Mouse (Mus musculus) large intestine, adult 2 months (tissue): ENCODE measurements around the gene Srm. TPM values are rescaled to one million over a fixed set of nuclear protein-coding genes. Genes with fewer than 3 reads are reported as not detected.

Experiments used
- DNase-seq: peaks from one replicate; pipeline ENCODE4 v3.0.0-alpha.2; 2012; ENCODE audit warnings: low read depth, low spot score
- WGBS: fragments of 180-500 bp; shearing (Covaris S2); methylation state at CpG from one replicate; pipeline ENCODE4 v1.1.7; 2018; 5-methylcytosine and 5-hydroxymethylcytosine counted together
- polyA plus RNA-seq: library from polyadenylated mRNA; depleted of rRNA; stranded (reverse); fragments of >200 nt; gene quantifications from 2 replicates; pipeline ENCODE4 v1.2.3, GENCODE M21; 2012; rRNA removed

Srm gene
- polyA plus RNA-seq: 49.5 and 69.9 TPM in 2 replicates

DNA sequence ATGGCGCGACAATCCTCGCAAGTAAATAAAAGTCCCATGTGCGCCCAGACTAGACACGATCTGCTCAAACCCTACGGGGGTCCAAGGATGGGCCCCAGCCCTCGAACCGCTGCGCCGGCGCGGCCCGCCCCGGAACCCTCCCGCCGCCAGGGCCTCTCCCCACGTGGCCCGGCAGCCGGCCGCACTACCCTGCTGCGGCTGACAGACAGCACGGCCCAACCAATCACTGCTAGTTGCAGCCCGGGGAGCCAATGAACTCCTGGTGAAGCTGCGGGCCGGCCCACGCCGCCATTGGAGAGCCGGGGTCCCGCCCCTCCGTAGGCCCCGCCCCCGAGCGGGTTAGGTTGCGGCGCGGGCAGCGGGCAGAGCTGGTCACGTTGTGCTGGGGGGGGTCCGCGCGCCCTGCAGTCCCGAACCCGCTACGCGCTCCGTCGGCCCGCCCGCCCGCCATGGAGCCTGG is at the start of gene Srm:
Gene Srm (plus strand): TSS at position 333 of the 460 bp plus-strand sequence.
- DNase-seq: peak; percentile 82
- under 1% methylated on average over 49 of the region's 50 CpGs for WGBS

DNA sequence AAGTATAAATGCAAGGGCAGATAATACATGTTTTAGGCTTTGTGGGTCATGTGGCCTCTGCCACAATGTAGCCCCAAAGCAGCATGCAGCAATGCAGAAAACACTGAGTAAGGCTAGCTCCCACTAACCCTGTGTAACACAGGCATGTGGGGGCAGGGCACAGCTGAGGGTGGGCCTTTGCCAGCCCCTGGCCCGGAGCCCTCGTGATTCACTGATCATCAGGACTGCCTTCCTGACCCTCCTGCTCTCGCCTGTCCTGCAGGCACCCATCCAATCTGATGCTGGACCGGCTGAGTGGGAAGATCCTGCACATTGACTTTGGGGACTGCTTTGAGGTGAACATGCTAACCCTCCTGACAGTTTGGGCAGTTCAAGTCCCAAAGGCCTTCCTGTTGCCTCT is 42.2 kb upstream of the Srm start:
- WGBS: 78% methylated on average over 4 of the region's 4 CpGs
- no peak for DNase-seq

DNA sequence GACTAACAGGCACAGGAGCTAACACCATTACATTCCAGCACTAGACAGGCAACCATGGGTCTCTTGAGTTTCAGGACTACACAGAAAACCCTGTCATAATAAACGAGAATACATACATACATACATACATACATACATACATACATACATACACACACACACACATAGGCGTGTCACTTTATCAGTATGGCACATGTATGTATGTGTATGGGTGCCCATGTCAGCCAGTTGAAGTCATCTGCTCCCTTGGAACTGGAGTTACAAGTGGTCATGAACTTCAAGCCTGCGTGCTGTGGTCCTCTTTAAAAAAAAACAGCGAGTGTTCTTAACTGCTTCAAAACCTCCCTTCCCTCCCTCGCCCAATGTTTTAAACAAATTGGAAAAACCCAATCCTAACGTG is 33.5 kb upstream of the Srm start:
- DNase-seq: no peak
- WGBS: 24% methylated on average over 6 of the region's 6 CpGs

DNA sequence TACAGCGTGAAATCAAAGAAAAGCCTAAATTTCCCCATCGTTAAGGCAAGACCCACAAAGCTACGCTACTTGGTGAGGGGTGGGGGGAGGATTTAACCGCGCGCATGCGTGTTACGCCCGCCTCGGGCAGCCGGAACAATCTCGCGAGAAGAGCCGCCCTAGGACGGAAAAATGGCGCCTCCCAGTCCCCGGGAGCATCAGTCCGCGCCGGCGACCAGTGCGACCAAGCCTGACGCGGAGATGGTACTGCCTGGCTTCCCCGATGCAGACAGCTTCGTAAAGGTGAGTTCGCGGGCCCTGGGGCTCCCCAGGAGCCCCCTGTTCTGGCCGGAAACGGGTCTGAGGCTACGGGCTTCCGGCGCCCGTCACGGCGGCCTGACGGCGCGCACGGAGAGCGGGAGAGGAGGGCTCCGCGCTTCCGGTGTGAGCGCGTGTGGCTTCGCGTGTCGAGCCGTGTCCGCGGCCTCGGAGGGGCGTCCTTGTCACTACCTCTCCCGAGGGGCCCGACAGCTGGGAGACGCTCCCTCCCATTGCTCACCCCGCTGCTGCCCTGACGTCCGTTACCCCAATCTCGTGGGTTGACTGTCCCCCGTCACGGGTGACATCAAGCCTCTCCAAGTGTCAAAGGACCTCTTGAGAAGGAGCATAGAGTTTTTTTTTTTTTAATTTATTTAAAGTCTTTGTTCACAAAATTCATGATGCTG is 32.9 kb upstream of the Srm start, which contains the start of gene Exosc10:
Gene Exosc10 (plus strand): TSS at position 133 of the 704 bp plus-strand sequence.
- under 1% methylated on average over 63 of the region's 63 CpGs for WGBS
- DNase-seq: peak; percentile 70

DNA sequence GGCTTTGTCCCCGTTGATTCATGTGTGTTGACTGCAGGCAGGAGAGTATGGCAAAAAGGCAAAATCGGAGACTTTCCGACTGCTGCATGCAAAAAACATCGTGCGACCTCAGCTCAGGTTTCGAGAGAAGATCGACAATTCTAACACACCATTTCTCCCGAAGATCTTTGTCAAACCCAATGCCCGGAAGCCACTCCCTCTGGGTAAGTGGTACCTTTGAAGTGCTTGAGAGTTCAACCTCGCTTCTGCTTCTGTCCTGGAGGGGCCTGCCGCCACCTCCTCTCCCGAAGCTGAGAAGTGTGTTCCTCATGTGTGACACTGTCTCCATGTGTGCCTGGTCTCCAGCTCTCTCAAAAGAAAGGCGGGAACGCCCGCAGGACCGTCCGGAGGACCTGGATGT is 28.6 kb upstream of the Srm start:
- no peak for DNase-seq
- WGBS: 93% methylated on average over 17 of the region's 17 CpGs

DNA sequence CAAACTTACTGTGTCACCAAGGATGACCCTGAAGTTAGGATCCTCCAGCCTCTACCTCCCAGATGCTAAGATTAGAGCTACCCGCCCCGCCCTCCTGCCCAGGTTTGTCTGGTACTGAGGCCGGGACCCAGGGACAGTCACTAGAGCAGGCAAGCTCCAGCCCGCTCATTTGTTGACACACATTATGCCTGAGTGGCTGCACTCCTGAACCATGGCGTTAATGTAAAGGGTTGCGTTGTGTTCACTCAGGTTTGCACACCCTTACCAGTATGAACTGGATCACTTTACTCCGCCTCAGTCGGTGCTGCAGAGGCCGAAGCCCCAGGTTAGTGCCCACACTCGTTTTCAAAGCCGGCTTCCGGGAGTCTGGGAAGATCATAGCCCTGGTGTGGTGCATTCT is 27.7 kb upstream of the Srm start:
- DNase-seq: no peak

DNA sequence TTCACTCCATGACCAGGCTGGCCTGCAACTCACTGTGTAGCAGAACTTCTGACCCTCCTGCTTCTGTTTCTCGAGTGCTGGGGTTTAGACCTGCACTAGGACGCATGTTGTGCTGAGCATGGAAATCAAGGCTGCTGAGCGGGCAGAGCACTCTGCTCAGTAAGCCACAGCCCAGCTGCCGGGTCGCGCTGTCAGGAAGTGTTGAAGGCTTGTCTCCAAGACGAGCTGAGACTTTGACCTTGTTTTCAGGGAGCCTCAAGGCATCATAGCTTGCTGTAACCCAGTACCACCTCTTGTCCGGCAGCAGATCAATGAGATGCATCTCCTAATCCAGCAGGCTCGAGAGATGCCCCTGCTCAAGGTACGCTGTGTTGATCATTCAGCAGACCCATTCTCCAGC is 21.2 kb upstream of the Srm start:
- DNase-seq: no peak
- WGBS: 79% methylated on average over 10 of the region's 10 CpGs

More for the DNA sequence above, 27.7 kb upstream of the Srm start:
- WGBS: 94% methylated on average over 12 of the region's 12 CpGs

DNA sequence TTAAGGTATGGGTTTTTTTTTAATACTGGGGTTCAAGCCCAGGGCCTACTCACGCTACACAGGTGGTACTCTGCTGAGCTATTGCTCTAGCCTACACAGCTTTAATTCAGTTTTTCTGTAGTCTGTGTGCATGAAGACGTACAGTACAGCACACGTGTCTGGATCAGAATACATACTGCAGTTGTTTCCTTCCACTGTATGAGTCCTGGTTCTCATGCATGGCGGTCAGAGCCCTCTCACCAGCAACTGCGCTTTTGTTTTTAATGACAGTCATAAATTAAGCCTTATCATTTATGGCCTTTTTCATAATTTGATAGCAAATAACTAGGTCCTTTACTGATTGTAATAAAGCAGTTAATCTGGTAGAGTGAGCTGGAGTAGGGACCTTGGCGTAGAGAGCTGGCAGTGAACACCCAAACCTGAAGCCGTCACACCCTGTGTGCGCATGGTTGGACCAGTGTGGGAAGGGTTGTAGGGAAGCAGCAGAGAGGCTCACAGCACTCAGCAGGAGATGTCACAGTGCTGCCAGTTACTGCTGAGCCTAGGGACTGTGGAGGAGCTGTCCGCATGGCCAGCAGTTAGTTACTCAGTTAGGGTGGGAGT is 20.5 kb upstream of the Srm start:
- WGBS: 91% methylated on average over 9 of the region's 9 CpGs
- DNase-seq: no peak

DNA sequence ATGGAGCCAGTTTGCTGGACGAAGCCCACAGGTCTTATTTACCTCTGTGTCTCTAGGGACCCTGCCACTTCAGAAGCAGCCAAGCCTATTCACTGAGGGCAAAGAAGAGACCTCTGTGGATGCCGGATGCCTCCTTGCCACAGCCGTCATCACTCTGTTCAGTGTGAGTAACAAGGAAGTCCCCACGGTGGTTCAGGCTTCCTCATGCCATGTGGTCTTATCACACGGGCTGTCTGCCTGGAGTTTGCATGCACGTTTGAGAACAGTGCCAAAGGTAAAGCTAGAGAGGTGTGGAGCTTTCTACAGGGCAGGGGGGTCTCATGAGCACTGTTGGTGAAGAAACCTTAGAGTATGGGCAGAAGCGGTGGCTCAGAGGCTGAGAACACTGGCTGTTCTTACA is 18.1 kb upstream of the Srm start:
- WGBS: 84% methylated on average over 7 of the region's 7 CpGs

DNA sequence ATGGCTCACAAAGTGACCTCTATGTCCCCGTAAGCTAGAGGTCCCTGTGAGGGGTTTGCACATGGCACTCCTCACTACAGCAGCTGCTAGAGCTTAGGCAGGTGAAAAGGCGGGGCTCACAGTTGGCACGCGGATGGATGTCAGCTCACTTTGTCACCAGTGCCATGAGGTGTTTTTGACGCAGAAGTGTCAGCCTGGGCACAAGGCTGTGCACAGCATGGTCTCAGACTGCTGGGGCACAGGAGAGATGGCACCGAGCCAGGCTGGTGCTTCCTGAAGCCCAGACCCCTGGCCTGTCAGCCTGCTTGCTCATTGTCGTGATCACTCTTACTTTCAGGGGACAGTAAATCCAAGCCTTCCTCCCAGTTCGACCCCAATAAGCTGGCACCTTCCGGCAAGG is 10.5 kb upstream of the Srm start:
- DNase-seq: no peak

More for the DNA sequence above, 18.1 kb upstream of the Srm start:
- DNase-seq: no peak

DNA sequence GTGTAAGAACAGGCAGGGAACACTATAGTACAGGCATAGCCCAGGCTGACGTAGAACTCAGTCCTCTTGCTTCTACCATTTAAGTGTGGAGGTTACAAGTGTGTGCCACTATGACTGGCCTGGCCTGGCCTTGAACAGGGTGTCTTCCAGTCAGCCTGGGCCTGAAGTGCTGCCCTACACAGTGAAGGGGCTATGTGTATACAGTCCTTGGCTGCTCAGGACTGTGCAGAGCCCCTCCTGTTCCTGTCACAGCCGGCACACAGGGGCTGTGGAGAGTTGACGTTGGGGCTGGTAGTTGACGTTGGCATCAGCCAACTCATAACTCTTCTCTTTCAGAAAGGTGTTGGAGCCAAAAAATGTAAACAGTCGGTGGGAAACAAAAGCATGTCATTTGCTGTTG is 9.9 kb upstream of the Srm start:
- WGBS: 87% methylated on average over 5 of the region's 5 CpGs
- no peak for DNase-seq

More for the DNA sequence above, 10.5 kb upstream of the Srm start:
- WGBS: 80% methylated on average over 9 of the region's 9 CpGs

DNA sequence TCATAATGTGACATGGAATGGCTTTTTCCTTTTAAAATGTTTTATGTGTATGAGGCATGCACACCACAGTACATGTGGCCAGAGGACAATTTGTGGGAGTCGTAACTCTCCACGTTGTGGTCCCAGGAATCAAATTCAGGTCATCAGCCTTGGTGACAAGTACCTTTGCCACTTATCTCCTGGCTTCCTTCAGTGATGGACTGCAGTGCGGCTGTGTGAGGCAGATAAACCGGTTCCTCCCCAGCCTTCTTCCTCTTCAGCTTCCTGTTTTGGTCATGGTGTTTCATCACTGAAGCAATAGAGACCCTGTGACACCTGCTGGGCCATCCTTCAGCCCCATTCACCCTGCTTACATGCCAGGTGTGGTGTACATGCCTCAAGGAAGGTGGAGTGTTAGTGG is 8.0 kb upstream of the Srm start:
- WGBS: 54% methylated on average over 4 of the region's 4 CpGs
- no peak for DNase-seq

DNA sequence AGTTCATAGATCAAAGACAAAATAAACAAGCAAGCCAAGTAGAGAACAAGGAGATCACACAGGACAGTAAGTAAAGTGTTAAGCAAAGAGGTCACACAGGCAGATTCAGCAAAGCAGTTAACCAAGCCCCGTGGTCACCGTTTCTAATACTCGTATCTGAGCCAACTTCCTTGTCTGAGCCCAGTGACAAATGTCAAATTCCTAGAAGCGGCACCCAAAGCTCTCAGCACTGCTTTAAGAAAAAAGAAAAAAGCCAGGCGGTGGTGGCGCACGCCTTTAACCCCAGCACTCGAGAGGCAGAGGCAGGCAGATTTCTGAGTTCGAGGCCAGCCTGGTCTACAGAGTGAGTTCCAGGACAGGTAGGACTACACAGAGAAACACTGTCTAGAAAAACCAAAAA is 4.7 kb upstream of the Srm start:
- no peak for DNase-seq
- 57% methylated on average over 9 of the region's 9 CpGs for WGBS

DNA sequence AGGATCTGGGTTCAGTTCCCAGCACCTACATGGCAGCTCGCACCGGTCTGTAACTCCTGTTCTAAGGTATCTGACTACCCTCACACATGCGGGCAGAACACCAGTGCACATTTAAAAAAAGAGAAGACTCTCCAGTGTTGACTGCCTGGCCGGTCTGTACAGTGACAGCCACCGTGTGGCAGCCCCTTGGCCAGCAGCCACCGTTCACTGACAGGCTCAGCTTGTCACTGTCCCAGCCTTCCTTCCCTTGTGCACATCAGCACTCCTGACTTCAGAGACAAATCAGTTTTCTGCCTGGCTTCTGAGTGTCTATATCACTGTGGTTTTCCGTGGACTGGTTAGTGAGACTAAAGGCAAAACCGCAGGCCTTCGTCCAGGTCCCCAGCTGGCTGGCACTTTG is 2.5 kb upstream of the Srm start:
- WGBS: 74% methylated on average over 9 of the region's 9 CpGs
- DNase-seq: no peak

DNA sequence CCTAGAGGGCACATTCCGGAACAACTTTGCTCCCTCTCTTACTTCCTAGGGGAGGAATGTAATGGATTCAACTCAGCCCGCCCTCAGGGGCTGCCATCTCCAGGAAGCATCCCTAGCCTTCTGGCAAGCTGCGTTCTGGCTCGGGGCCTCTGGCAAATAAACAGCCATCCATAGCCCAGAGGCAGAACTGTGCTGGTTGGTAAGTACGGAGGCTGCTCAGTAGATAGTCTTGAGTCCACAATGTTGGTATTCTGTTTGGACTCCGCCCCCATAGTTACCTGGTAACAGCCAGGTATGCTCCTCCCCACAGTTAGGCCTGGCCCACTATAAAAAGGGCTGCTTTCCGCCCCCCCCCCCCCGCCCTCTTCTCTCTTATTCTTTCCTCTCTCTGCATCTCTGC is 1.7 kb upstream of the Srm start:
- DNase-seq: peak; percentile 53
- WGBS: 30% methylated on average over 8 of the region's 8 CpGs

DNA sequence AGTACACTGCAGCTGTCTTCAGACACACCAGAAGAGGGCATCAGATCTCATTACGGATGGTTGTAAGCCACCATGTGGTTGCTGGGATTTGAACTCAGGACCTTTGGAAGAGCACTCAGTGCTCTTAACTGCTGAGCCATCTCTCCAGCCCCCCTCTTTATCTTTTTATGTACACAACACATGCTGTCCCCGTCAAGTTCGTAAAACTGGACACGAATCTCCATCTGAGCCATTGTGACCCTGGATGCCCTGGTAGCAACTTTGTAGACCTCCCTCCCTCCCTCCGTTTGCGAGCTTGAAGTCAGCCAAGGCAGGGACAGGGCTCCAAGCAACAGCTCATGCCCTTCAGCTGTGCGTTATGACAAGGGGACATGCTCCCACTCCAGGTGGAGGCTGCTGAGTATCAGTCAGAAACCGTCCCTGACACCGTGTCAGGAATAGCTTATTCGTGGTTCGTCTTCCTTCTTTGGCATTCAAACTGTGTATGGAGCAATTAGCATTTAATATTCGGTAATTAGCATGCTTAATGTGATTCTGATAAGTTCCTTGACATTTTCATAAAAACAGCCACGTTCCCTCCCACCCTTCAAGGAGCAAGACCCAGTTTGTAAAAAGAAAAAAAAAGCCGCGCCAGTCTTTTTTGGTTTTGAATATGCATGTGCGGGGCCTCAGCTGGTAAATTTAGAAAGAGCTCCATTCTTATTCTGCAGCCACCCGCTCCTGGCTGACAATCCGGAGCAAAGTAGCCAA is 707 bp upstream of the Srm start:
- peak; percentile 11 for DNase-seq
- WGBS: 2% methylated on average over 18 of the region's 18 CpGs

DNA sequence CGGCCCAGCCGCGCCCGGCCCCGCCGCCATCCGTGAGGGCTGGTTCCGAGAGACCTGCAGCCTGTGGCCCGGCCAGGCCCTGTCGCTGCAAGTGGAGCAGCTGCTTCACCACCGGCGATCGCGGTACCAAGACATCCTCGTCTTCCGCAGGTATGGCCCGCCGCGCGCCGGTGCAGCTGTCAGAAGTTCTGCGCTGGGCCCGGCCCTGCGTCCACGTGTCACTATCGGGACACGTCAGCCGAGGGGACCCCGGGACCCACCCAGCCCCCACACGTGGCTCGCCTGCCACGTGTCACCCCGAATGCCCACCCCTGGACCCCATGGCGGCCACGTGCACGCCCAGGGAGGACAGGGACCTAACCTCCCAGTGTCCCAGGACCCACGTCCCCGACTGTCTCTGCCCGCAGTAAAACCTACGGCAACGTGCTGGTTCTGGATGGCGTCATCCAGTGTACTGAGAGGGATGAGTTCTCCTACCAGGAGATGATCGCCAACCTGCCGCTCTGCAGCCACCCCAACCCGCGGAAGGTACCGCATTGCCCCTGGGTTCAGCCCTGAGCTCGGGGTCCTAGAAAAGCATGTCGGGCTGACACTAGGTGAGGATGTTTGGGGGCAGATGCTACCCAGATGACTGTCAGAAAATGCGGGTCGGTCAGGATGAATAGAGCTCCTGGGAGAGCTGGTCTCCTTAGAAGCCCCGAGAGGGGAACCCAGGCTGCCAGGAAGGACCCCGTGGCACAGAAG is 506 bp downstream of the Srm start:
- no peak for DNase-seq

DNA sequence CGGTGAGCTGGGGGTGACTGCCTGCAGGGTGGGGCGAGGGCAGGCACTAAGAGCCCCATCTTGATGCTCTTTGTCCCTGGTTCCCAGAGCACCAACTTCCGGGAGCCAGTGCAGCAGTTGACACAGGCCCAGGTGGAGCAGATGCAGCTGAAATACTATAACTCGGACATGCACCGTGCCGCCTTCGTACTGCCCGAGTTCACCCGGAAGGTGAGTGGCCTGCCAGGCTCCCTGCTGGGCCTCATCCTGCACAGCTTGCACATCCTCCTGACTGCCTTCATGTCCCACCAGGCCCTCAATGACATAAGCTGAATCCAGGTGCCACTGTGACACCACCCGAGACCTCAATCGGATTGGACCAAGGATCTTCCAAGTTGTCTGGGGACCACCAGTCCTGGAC is 2.7 kb downstream of the Srm start:
- 93% methylated on average over 11 of the region's 11 CpGs for WGBS
- DNase-seq: no peak

More for the DNA sequence above, 506 bp downstream of the Srm start:
- under 1% methylated on average over 53 of the region's 53 CpGs for WGBS

DNA sequence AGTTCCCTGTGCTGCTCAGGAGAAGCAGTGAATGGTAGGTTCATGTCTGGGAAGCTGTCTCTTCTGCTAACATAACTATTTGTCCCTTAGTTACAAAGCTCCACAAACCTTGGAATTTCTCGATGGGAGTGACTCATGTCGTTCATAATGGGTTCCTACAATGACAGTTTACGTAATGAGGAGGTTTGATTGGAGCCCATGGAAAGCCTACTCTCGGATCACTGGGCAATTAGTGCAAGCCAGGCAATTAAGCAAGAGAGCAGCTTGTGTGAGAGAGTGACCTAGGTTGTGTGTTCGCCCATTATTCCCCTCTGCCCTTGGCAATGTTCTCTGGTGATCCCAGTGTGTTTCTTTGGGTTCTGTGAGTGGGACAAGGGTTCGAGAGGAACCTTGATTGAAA is 4.6 kb downstream of the Srm start:
- no peak for DNase-seq

DNA sequence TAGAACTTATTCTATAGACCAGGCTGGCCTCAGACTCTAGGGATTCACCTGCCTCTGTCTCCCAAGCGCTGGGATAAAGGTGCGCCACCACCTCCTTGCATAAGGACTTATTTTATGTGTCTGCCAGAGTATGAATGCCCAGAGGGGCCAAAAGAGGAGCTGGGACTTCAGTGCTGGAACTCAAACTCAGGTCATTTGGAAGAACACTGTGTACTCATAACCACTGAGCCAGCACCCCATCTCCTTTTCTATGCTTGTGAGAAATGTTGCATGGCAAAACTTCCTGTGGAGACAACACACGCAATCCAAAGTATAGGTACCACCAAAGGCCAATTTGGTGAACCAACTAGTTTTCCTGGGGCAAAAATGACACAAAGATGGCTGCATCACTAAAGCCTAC is 5.4 kb downstream of the Srm start:
- no peak for DNase-seq
- 98% methylated on average over 3 of the region's 3 CpGs for WGBS

More for the DNA sequence above, 4.6 kb downstream of the Srm start:
- 78% methylated on average over 6 of the region's 6 CpGs for WGBS
